ENCODE assay signal across 18 mouse cellular contexts in genomic region chr10:89482142-89482681, GRCm38 (mm10). TPM values are rescaled to one million over a fixed set of nuclear protein-coding genes. Genes with fewer than 3 reads are reported as not detected.
DNase-seq lines count a peak whose midpoint lies in the region; ATAC-seq and TF ChIP-seq lines count a peak whose summit lies in the region.
"Had no signal": no experiment of that assay in that cellular context is flagged by ENCODE, and none has a peak within 500 bp of the region (broad histone marks: within the 10 kb centered on the region; RNA-seq: fewer than 3 reads in every experiment).

No protein-coding gene starts in this region.

- WGBS in embryonic facial prominence, embryonic 11.5 days, result 64% methylated on average over 10 of the region's 10 CpGs
- WGBS in embryonic facial prominence, embryonic 10.5 days, result 69% methylated on average over 10 of the region's 10 CpGs
- WGBS in forebrain, postnatal 0 days, result 18% methylated on average over 10 of the region's 10 CpGs
- 41% methylated on average over 10 of the region's 10 CpGs for WGBS in midbrain, embryonic 10.5 days
- WGBS in neural tube, embryonic 14.5 days, result 19% methylated on average over 10 of the region's 10 CpGs

- H3K4me2 ChIP-seq in embryonic facial prominence, embryonic 11.5 days (ENCODE audit: low read depth, low read length), result no peak overlapping the region
- no peak overlapping the region for H3K4me2 ChIP-seq in forebrain, postnatal 0 days (ENCODE audit: low read depth)
- no peak overlapping the region for H3K4me2 ChIP-seq in neural tube, embryonic 14.5 days (ENCODE audit: low read depth, low read length)
- H3K4me2 ChIP-seq: intestine, embryonic 15.5 days; liver, embryonic 11.5 days had no signal

- intact Hi-C loops in left cerebral cortex, postnatal 10 days (cut with DNase I), result no loop called here

- no peaks in the 10 kb centered on the region for H3K9me3 ChIP-seq in embryonic facial prominence, embryonic 11.5 days (replicated peaks; ENCODE audit: control insufficient read depth, low read length)
- no peaks in the 10 kb centered on the region for H3K9me3 ChIP-seq in embryonic facial prominence, embryonic 10.5 days
- no peaks in the 10 kb centered on the region for H3K9me3 ChIP-seq in forebrain, postnatal 0 days (ENCODE audit: low read length)
- no peaks in the 10 kb centered on the region for H3K9me3 ChIP-seq in midbrain, embryonic 10.5 days (replicated peaks)
- H3K9me3 ChIP-seq in neural tube, embryonic 14.5 days (ENCODE audit: control insufficient read depth, low read length), result no peaks in the 10 kb centered on the region
- H3K9me3 ChIP-seq: intestine, embryonic 15.5 days had no signal

- peak; percentile 21 for DNase-seq in embryonic facial prominence, embryonic 11.5 days (ENCODE audit: low spot score)
- no peak for DNase-seq in embryonic facial prominence, embryonic 10.5 days (ENCODE audit: low spot score)
- DNase-seq in forebrain, postnatal 0 days, result peak; percentile 17
- peak; percentile 48 for DNase-seq in midbrain, embryonic 10.5 days (ENCODE audit: low spot score)
- DNase-seq in left cerebral cortex, postnatal 10 days (ENCODE audit: extremely low spot score in 1 of 2, low spot score in 2 of 2), result no peak
- no peak for DNase-seq in cerebellum, postnatal 10 days
- DNase-seq: cerebellum, postnatal 14 days; heart, adult 2 months; heart, postnatal 10 days; thymus, postnatal 4 days had no signal

- H3K36me3 ChIP-seq in embryonic facial prominence, embryonic 11.5 days (replicated peaks; ENCODE audit: control insufficient read depth, insufficient read depth, low read depth, low read length), result no peaks in the 10 kb centered on the region
- no peaks in the 10 kb centered on the region for H3K36me3 ChIP-seq in embryonic facial prominence, embryonic 10.5 days (replicated peaks)
- no peaks in the 10 kb centered on the region for H3K36me3 ChIP-seq in forebrain, postnatal 0 days (ENCODE audit: insufficient read depth)
- no peaks in the 10 kb centered on the region for H3K36me3 ChIP-seq in midbrain, embryonic 10.5 days
- no peaks in the 10 kb centered on the region for H3K36me3 ChIP-seq in neural tube, embryonic 14.5 days (ENCODE audit: control insufficient read depth, insufficient read depth, low read length)
- H3K36me3 ChIP-seq: intestine, embryonic 15.5 days had no signal

- no peak overlapping the region for H3K4me3 ChIP-seq in embryonic facial prominence, embryonic 11.5 days (ENCODE audit: low read depth, low read length)
- no peak overlapping the region for H3K4me3 ChIP-seq in embryonic facial prominence, embryonic 10.5 days
- no peak overlapping the region for H3K4me3 ChIP-seq in forebrain, postnatal 0 days (ENCODE audit: low read depth, low read length)
- H3K4me3 ChIP-seq in midbrain, embryonic 10.5 days, result no peak overlapping the region
- H3K4me3 ChIP-seq in neural tube, embryonic 14.5 days (ENCODE audit: low read depth, low read length), result no peak overlapping the region
- H3K4me3 ChIP-seq: heart, adult 2 months; intestine, embryonic 15.5 days had no signal

- no peak for ATAC-seq in embryonic facial prominence, embryonic 11.5 days (replicated peaks; ENCODE audit: insufficient number of reproducible peaks, low FRiP score, low TSS enrichment, low read depth)
- ATAC-seq in forebrain, postnatal 0 days, result no peak
- 0 out of 2 replicates have a peak, but pooled peaks have one; percentile 17 for ATAC-seq in neural tube, embryonic 14.5 days (ENCODE audit: low read depth)
- ATAC-seq in erythroid progenitor cell, adult 5-6 weeks (replicated peaks; ENCODE audit: low FRiP score, poor library complexity, severe bottlenecking), result no peak
- ATAC-seq: intestine, embryonic 15.5 days; lung, postnatal 0 days had no signal

- H3K27me3 ChIP-seq in embryonic facial prominence, embryonic 11.5 days (ENCODE audit: control insufficient read depth, insufficient read depth, low read length), result no peaks in the 10 kb centered on the region
- H3K27me3 ChIP-seq in embryonic facial prominence, embryonic 10.5 days (replicated peaks; ENCODE audit: low read depth, poor library complexity, severe bottlenecking), result no peaks in the 10 kb centered on the region
- H3K27me3 ChIP-seq in forebrain, postnatal 0 days (ENCODE audit: insufficient read depth, low read length), result no peaks in the 10 kb centered on the region
- peaks cover 18% of the 10 kb centered on the region; the same call in 1 of the 2 replicates for H3K27me3 ChIP-seq in midbrain, embryonic 10.5 days (ENCODE audit: low read depth, poor library complexity, severe bottlenecking)
- no peaks in the 10 kb centered on the region for H3K27me3 ChIP-seq in neural tube, embryonic 14.5 days (ENCODE audit: control insufficient read depth, insufficient read depth, low read length)
- H3K27me3 ChIP-seq: CH12.LX; intestine, embryonic 15.5 days had no signal

- H3K9ac ChIP-seq in embryonic facial prominence, embryonic 11.5 days (replicated peaks; ENCODE audit: low read length), result no peak overlapping the region
- H3K9ac ChIP-seq in forebrain, postnatal 0 days, result no peak overlapping the region
- H3K9ac ChIP-seq in neural tube, embryonic 14.5 days (replicated peaks; ENCODE audit: low read depth, low read length), result no peak overlapping the region
- H3K9ac ChIP-seq: intestine, embryonic 15.5 days had no signal

- TF ChIP-seq CTCF in forebrain, postnatal 0 days (IDR thresholded peaks at IDR 0.05; ENCODE audit: low read depth), result no peak

- H3K27ac ChIP-seq in embryonic facial prominence, embryonic 11.5 days (replicated peaks; ENCODE audit: low read depth, low read length), result no peak overlapping the region
- no peak overlapping the region for H3K27ac ChIP-seq in embryonic facial prominence, embryonic 10.5 days (replicated peaks)
- no peak overlapping the region for H3K27ac ChIP-seq in forebrain, postnatal 0 days (ENCODE audit: low read depth, low read length)
- peak overlapping the region; percentile 74 for H3K27ac ChIP-seq in midbrain, embryonic 10.5 days (replicated peaks)
- no peak overlapping the region for H3K27ac ChIP-seq in neural tube, embryonic 14.5 days (ENCODE audit: low read depth, low read length)
- H3K27ac ChIP-seq: heart, adult 2 months; kidney, postnatal 0 days had no signal

- no peaks in the 10 kb centered on the region for H3K4me1 ChIP-seq in embryonic facial prominence, embryonic 11.5 days (ENCODE audit: control insufficient read depth, insufficient read depth, low read length)
- no peaks in the 10 kb centered on the region for H3K4me1 ChIP-seq in embryonic facial prominence, embryonic 10.5 days
- no peaks in the 10 kb centered on the region for H3K4me1 ChIP-seq in forebrain, postnatal 0 days (ENCODE audit: insufficient read depth)
- H3K4me1 ChIP-seq in midbrain, embryonic 10.5 days, result peaks cover 27% of the 10 kb centered on the region
- H3K4me1 ChIP-seq in neural tube, embryonic 14.5 days (ENCODE audit: control insufficient read depth, insufficient read depth, low read length), result no peaks in the 10 kb centered on the region
- H3K4me1 ChIP-seq: intestine, embryonic 15.5 days had no signal

RNA-seq across cellular contexts. Expression of gene Gas2l3, which starts 38.4 kb away (rescaled TPM):
- 7.4 and 8.5 TPM in 2 replicates for polyA plus RNA-seq in embryonic facial prominence, embryonic 11.5 days (2014; fragmentation: Nextera tagmentation; extraction: Ambion mirVana)
- polyA plus RNA-seq in embryonic facial prominence, embryonic 10.5 days (2016; fragmentation: Nextera tagmentation; extraction: Ambion mirVana), result 14.2 and 16.8 TPM in 2 replicates
- 3.8 and 6.2 TPM in 2 replicates for total RNA-seq in forebrain, postnatal 0 days (2014; rRNA removed)
- 2.2 and 3.0 TPM in 2 replicates for polyA plus RNA-seq in forebrain, postnatal 0 days (2015; fragmentation: Nextera tagmentation; extraction: Ambion mirVana)
- 18.7 and 19.4 TPM in 2 replicates for polyA plus RNA-seq in midbrain, embryonic 10.5 days (2016; fragmentation: Nextera tagmentation; extraction: Ambion mirVana)
- 2.8 and 4.7 TPM in 2 replicates for polyA plus RNA-seq in neural tube, embryonic 14.5 days (2014; fragmentation: Nextera tagmentation; extraction: Ambion mirVana)
- 1 to 10 TPM; 3.4 to 5.0 TPM for total RNA-seq in left cerebral cortex, postnatal 10 days (2021)
- total RNA-seq in erythroid progenitor cell, adult 5-6 weeks (2015; ENCODE audit: low replicate concordance), result 51.2 and 53.2 TPM in 2 replicates
- total RNA-seq in erythroid progenitor cell, adult 5-6 weeks (2017; ENCODE audit: low replicate concordance), result 63.8 and 110 TPM in 2 replicates

RNA-seq across cellular contexts. Expression of gene Nr1h4, which starts 51.2 kb away (rescaled TPM):
- not detected in 2 replicates for polyA plus RNA-seq in embryonic facial prominence, embryonic 11.5 days (2014; fragmentation: Nextera tagmentation; extraction: Ambion mirVana)
- not detected in 2 replicates for polyA plus RNA-seq in embryonic facial prominence, embryonic 10.5 days (2016; fragmentation: Nextera tagmentation; extraction: Ambion mirVana)
- 0.08 TPM in 1 of 2 replicates, not detected in the other for total RNA-seq in forebrain, postnatal 0 days (2014; rRNA removed)
- 0.11 TPM in 1 of 2 replicates, not detected in the other for polyA plus RNA-seq in forebrain, postnatal 0 days (2015; fragmentation: Nextera tagmentation; extraction: Ambion mirVana)
- polyA plus RNA-seq in midbrain, embryonic 10.5 days (2016; fragmentation: Nextera tagmentation; extraction: Ambion mirVana), result 0.07 and 0.20 TPM in 2 replicates
- not detected in 2 replicates for polyA plus RNA-seq in neural tube, embryonic 14.5 days (2014; fragmentation: Nextera tagmentation; extraction: Ambion mirVana)
- under 1 TPM; 0.17 to 0.34 TPM for total RNA-seq in left cerebral cortex, postnatal 10 days (2021)
- not detected in 2 replicates for total RNA-seq in erythroid progenitor cell, adult 5-6 weeks (2015; ENCODE audit: low replicate concordance)
- total RNA-seq in erythroid progenitor cell, adult 5-6 weeks (2017; ENCODE audit: low replicate concordance), result not detected in 2 replicates
- total RNA-seq: CH12.LX; megakaryocyte-erythroid progenitor cell, adult 5-6 weeks had no signal

Comparison
In these comparisons a context has a peak if more than half of its experiments do, and no peak if none do; other contexts are left out.
1. DNase-seq: peak in embryonic facial prominence, embryonic 11.5 days (single experiment), forebrain, postnatal 0 days (single experiment) and midbrain, embryonic 10.5 days (single experiment); none in embryonic facial prominence, embryonic 10.5 days (single experiment), left cerebral cortex, postnatal 10 days (0 of 2) and cerebellum, postnatal 10 days (0 of 2).